Mouse (Mus musculus): ENCODE measurements at regions not wholly inside any gene's neighbourhood (a gene's known extent, or its start where the extent isn't known, plus 50 kb on each side); places are given as distances from the start of the nearest gene placed in this dataset.

- Histone ChIP-seq H3K9ac (no peak overlapping the region), H3K4me2 (replicated peaks) (no peak overlapping the region), H3K9me3 (no peaks in the 10 kb centered on the region), H3K4me3 (no peak overlapping the region), H3K27me3 (no peaks in the 10 kb centered on the region), H3K27ac (no peak overlapping the region), H3K36me3 (no peaks in the 10 kb centered on the region), H3K4me1 (no peaks in the 10 kb centered on the region)
- no peak for ATAC-seq (ENCODE audit: insufficient number of reproducible peaks, insufficient read depth, low FRiP score, low TSS enrichment)
- 36% methylated on average over 8 of the region's 8 CpGs for WGBS
Observed at GRCm38 (mm10) chr10:19240102-19240759, 116.1 kb upstream of the Olig3 start.

- no peak overlapping the region for H3K4me2 ChIP-seq (replicated peaks)
- no peaks in the 10 kb centered on the region for H3K36me3 ChIP-seq
- no peak overlapping the region for H3K4me3 ChIP-seq
- H3K27me3 ChIP-seq, result no peaks in the 10 kb centered on the region
- H3K9me3 ChIP-seq, result no peaks in the 10 kb centered on the region
- ATAC-seq (ENCODE audit: insufficient number of reproducible peaks, insufficient read depth, low FRiP score, low TSS enrichment), result no peak
- WGBS, result 82% methylated on average over 5 of the region's 5 CpGs
- no peak overlapping the region for H3K9ac ChIP-seq
- H3K27ac ChIP-seq, result no peak overlapping the region
- H3K4me1 ChIP-seq, result no peaks in the 10 kb centered on the region
Observed at GRCm38 (mm10) chr10:19216240-19216639, 140.1 kb upstream of the Olig3 start.

- H3K4me2 ChIP-seq (replicated peaks), result no peak overlapping the region
- no peak overlapping the region for H3K9ac ChIP-seq
- peaks cover 3% of the 10 kb centered on the region; the same call in 1 of the 2 replicates for H3K4me1 ChIP-seq
- H3K4me3 ChIP-seq, result no peak overlapping the region
- no peak overlapping the region for H3K27ac ChIP-seq
- H3K36me3 ChIP-seq, result no peaks in the 10 kb centered on the region
- no peak for ATAC-seq (ENCODE audit: insufficient number of reproducible peaks, insufficient read depth, low FRiP score, low TSS enrichment)
- no peaks in the 10 kb centered on the region for H3K9me3 ChIP-seq
- 78% methylated on average over 2 of the region's 2 CpGs for WGBS
- no peaks in the 10 kb centered on the region for H3K27me3 ChIP-seq
Observed at GRCm38 (mm10) chr10:19209751-19210150, 146.6 kb upstream of the Olig3 start.

GRCm38 (mm10) chr10:19208101-19208722 is 148.1 kb upstream of the Olig3 start:
- no peaks in the 10 kb centered on the region for H3K9me3 ChIP-seq
- WGBS, result 9% methylated on average over 12 of the region's 12 CpGs
- no peak for ATAC-seq (ENCODE audit: insufficient number of reproducible peaks, insufficient read depth, low FRiP score, low TSS enrichment)
- H3K9ac ChIP-seq, result no peak overlapping the region
- H3K36me3 ChIP-seq, result no peaks in the 10 kb centered on the region
- H3K4me3 ChIP-seq, result no peak overlapping the region
- H3K4me2 ChIP-seq (replicated peaks), result peak overlapping the region; percentile 31
- no peaks in the 10 kb centered on the region for H3K27me3 ChIP-seq
- H3K4me1 ChIP-seq, result peaks cover 3% of the 10 kb centered on the region; the same call in 1 of the 2 replicates
- H3K27ac ChIP-seq, result no peak overlapping the region

- Histone ChIP-seq H3K9me3 (no peaks in the 10 kb centered on the region), H3K36me3 (no peaks in the 10 kb centered on the region), H3K4me2 (replicated peaks) (no peak overlapping the region), H3K27me3 (no peaks in the 10 kb centered on the region), H3K4me3 (no peak overlapping the region), H3K27ac (no peak overlapping the region), H3K4me1 (peaks cover 3% of the 10 kb centered on the region; the same call in 1 of the 2 replicates), H3K9ac (no peak overlapping the region)
- 66% methylated on average over 2 of the region's 2 CpGs for WGBS
- ATAC-seq (ENCODE audit: insufficient number of reproducible peaks, insufficient read depth, low FRiP score, low TSS enrichment), result no peak
Observed at GRCm38 (mm10) chr10:19207505-19207904, 148.8 kb upstream of the Olig3 start.

- ATAC-seq (ENCODE audit: insufficient number of reproducible peaks, insufficient read depth, low FRiP score, low TSS enrichment), result no peak
- WGBS, result 92% methylated on average over 2 of the region's 2 CpGs
- no peaks in the 10 kb centered on the region for H3K27me3 ChIP-seq
Observed at GRCm38 (mm10) chr10:19200311-19200710, 156.0 kb upstream of the Olig3 start.

GRCm38 (mm10) chr10:19195676-19196075 is 160.7 kb upstream of the Olig3 start:
- Histone ChIP-seq H3K4me1 (peaks cover 4% of the 10 kb centered on the region; the same call in 1 of the 2 replicates), H3K4me3 (no peak overlapping the region), H3K4me2 (replicated peaks) (no peak overlapping the region), H3K27me3 (no peaks in the 10 kb centered on the region), H3K9ac (no peak overlapping the region), H3K36me3 (no peaks in the 10 kb centered on the region), H3K27ac (no peak overlapping the region), H3K9me3 (no peaks in the 10 kb centered on the region)
- WGBS, result 69% methylated on average over 7 of the region's 7 CpGs
- ATAC-seq (ENCODE audit: insufficient number of reproducible peaks, insufficient read depth, low FRiP score, low TSS enrichment), result no peak

More at GRCm38 (mm10) chr10:19200311-19200710, 156.0 kb upstream of the Olig3 start:
- Histone ChIP-seq H3K9me3 (no peaks in the 10 kb centered on the region), H3K9ac (no peak overlapping the region), H3K4me3 (no peak overlapping the region), H3K4me1 (no peaks in the 10 kb centered on the region), H3K36me3 (no peaks in the 10 kb centered on the region), H3K27ac (no peak overlapping the region), H3K4me2 (replicated peaks) (no peak overlapping the region)

GRCm38 (mm10) chr10:19194646-19195045 is 161.7 kb upstream of the Olig3 start:
- no peaks in the 10 kb centered on the region for H3K36me3 ChIP-seq
- H3K27me3 ChIP-seq, result no peaks in the 10 kb centered on the region
- peaks cover 4% of the 10 kb centered on the region; the same call in 1 of the 2 replicates for H3K4me1 ChIP-seq
- no peak for ATAC-seq (ENCODE audit: insufficient number of reproducible peaks, insufficient read depth, low FRiP score, low TSS enrichment)
- no peak overlapping the region for H3K27ac ChIP-seq
- WGBS, result 88% methylated on average over 3 of the region's 3 CpGs
- H3K4me3 ChIP-seq, result no peak overlapping the region
- no peak overlapping the region for H3K4me2 ChIP-seq (replicated peaks)
- H3K9me3 ChIP-seq, result no peaks in the 10 kb centered on the region
- no peak overlapping the region for H3K9ac ChIP-seq

- H3K36me3 ChIP-seq, result no peaks in the 10 kb centered on the region
- H3K9ac ChIP-seq, result no peak overlapping the region
- no peak overlapping the region for H3K27ac ChIP-seq
- H3K9me3 ChIP-seq, result no peaks in the 10 kb centered on the region
- no peak overlapping the region for H3K4me3 ChIP-seq
- no peak for ATAC-seq (ENCODE audit: insufficient number of reproducible peaks, insufficient read depth, low FRiP score, low TSS enrichment)
- H3K27me3 ChIP-seq, result no peaks in the 10 kb centered on the region
- no peak overlapping the region for H3K4me2 ChIP-seq (replicated peaks)
- H3K4me1 ChIP-seq, result peaks cover 4% of the 10 kb centered on the region; the same call in 1 of the 2 replicates
- 83% methylated on average over 5 of the region's 5 CpGs for WGBS
Observed at GRCm38 (mm10) chr10:19192971-19193758, 163.2 kb upstream of the Olig3 start.

GRCm38 (mm10) chr10:19192221-19192620 is 164.1 kb upstream of the Olig3 start:
- H3K27ac ChIP-seq, result no peak overlapping the region
- H3K4me1 ChIP-seq, result peaks cover 4% of the 10 kb centered on the region; the same call in 1 of the 2 replicates
- no peak for ATAC-seq (ENCODE audit: insufficient number of reproducible peaks, insufficient read depth, low FRiP score, low TSS enrichment)
- no peak overlapping the region for H3K4me2 ChIP-seq (replicated peaks)
- no peak overlapping the region for H3K4me3 ChIP-seq
- H3K9ac ChIP-seq, result no peak overlapping the region
- 0% methylated on average over 1 of the region's 1 CpGs for WGBS
- no peaks in the 10 kb centered on the region for H3K36me3 ChIP-seq
- no peaks in the 10 kb centered on the region for H3K9me3 ChIP-seq
- peaks cover 3% of the 10 kb centered on the region; the same call in 1 of the 2 replicates for H3K27me3 ChIP-seq

- H3K4me2 ChIP-seq (replicated peaks), result peak overlapping the region; percentile 33
- 16% methylated on average over 13 of the region's 13 CpGs for WGBS
- H3K4me1 ChIP-seq, result peaks cover 4% of the 10 kb centered on the region; the same call in 1 of the 2 replicates
- peaks cover 10% of the 10 kb centered on the region; the same call in 1 of the 2 replicates for H3K27me3 ChIP-seq
- ATAC-seq (ENCODE audit: insufficient number of reproducible peaks, insufficient read depth, low FRiP score, low TSS enrichment), result no peak
- no peak overlapping the region for H3K27ac ChIP-seq
- H3K9me3 ChIP-seq, result no peaks in the 10 kb centered on the region
- H3K36me3 ChIP-seq, result no peaks in the 10 kb centered on the region
- H3K4me3 ChIP-seq, result 0 out of 2 replicates have a peak overlapping the region, but pooled peaks have one; percentile 2
- H3K9ac ChIP-seq, result no peak overlapping the region
Observed at GRCm38 (mm10) chr10:19188082-19188742, 168.1 kb upstream of the Olig3 start.

Measured in embryonic facial prominence, embryonic 12.5 days (tissue).